Mouse (Mus musculus) spleen, postnatal 4 days (tissue): ENCODE results near the gene Rpp25.

ENCODE experiments used
- DNase-seq, 2 experiments: peaks; one replicate each; pipeline ENCODE4 v3.0.0; 2022; ENCODE audit warnings: low spot score in 2 of 2

Rpp25 gene

DNA sequence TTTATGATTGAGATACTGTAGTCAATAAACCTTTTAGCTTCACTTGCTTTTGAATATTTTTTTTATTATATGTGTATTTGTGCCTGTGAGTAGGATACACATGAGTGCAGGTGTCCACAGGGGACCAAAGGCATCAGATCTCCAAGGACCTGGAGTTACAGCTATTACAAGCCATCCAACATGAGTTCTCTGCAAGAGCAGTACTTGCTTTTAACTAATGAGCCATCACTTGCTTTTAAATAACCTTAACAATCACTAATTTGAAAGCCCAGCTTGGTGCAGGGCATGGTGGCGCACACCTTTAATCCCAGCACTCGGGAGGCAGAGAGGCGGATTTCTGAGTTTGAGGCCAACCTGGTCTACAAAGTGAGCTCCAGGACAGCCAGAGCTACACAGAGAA lies 50.9 kb downstream of the Rpp25 start:
- no peak for DNase-seq
